Mouse (Mus musculus) frontal cortex, postnatal 36 days (tissue): ENCODE results near the gene Col4a2.

Experiments used
- DNase-seq, 2 experiments: peaks; one replicate each; pipeline ENCODE4 v3.0.0; 2022; ENCODE audit warnings: low spot score in 2 of 2

Gene Col4a2

GRCm38 (mm10) chr8:11323681-11324080 lies 11.1 kb downstream of the Col4a2 start:
- no peak for DNase-seq

GRCm38 (mm10) chr8:11324801-11325395 lies 12.3 kb downstream of the Col4a2 start:
- no peak for DNase-seq

GRCm38 (mm10) chr8:11327298-11327697 lies 14.7 kb downstream of the Col4a2 start:
- no peak for DNase-seq

- DNase-seq, result no peak
Observed at GRCm38 (mm10) chr8:11327722-11328417, 15.3 kb downstream of the Col4a2 start.

GRCm38 (mm10) chr8:11331561-11331960 lies 19.0 kb downstream of the Col4a2 start:
- no peak for DNase-seq

GRCm38 (mm10) chr8:11333746-11334145 lies 21.1 kb downstream of the Col4a2 start:
- DNase-seq, result no peak

- no peak for DNase-seq
Observed at GRCm38 (mm10) chr8:11334493-11334892, 21.9 kb downstream of the Col4a2 start.

- no peak for DNase-seq
Observed at GRCm38 (mm10) chr8:11335238-11335637, 22.6 kb downstream of the Col4a2 start.

- DNase-seq, result no peak
Observed at GRCm38 (mm10) chr8:11336346-11336745, 23.7 kb downstream of the Col4a2 start.

GRCm38 (mm10) chr8:11337642-11338041 lies 25.0 kb downstream of the Col4a2 start:
- DNase-seq, result no peak

- no peak for DNase-seq
Observed at GRCm38 (mm10) chr8:11338507-11338906, 25.9 kb downstream of the Col4a2 start.

- DNase-seq, result no peak
Observed at GRCm38 (mm10) chr8:11340310-11341110, 27.9 kb downstream of the Col4a2 start.

- no peak for DNase-seq
Observed at GRCm38 (mm10) chr8:11341111-11341566, 28.5 kb downstream of the Col4a2 start.

GRCm38 (mm10) chr8:11344459-11344858 lies 31.9 kb downstream of the Col4a2 start:
- no peak for DNase-seq

- DNase-seq, result no peak
Observed at GRCm38 (mm10) chr8:11346225-11346624, 33.6 kb downstream of the Col4a2 start.

- DNase-seq, result no peak
Observed at GRCm38 (mm10) chr8:11347699-11348098, 35.1 kb downstream of the Col4a2 start.

- DNase-seq, result no peak
Observed at GRCm38 (mm10) chr8:11348622-11349021, 36.0 kb downstream of the Col4a2 start.

- no peak for DNase-seq
Observed at GRCm38 (mm10) chr8:11351355-11351754, 38.8 kb downstream of the Col4a2 start.

GRCm38 (mm10) chr8:11352514-11352913 lies 39.9 kb downstream of the Col4a2 start:
- DNase-seq, result peak; percentile 48 to 52

- no peak for DNase-seq
Observed at GRCm38 (mm10) chr8:11354800-11355451, 42.3 kb downstream of the Col4a2 start.

- no peak for DNase-seq
Observed at GRCm38 (mm10) chr8:11355900-11356299, 43.3 kb downstream of the Col4a2 start.

- no peak for DNase-seq
Observed at GRCm38 (mm10) chr8:11356776-11357175, 44.2 kb downstream of the Col4a2 start.
